Comparison of ENCODE assay signal across 12 mouse cellular contexts in genomic region chr8:120616663-120617626, GRCm38 (mm10). TPM values are rescaled to one million over a fixed set of nuclear protein-coding genes. Genes with fewer than 3 reads are reported as not detected.
A peak's percentile ranks its signal among the peaks of the same experiment; 100 is the strongest.
DNase-seq lines count a peak whose midpoint lies in the region; ATAC-seq lines count a peak whose summit lies in the region.
"Had no signal": no experiment of that assay in that cellular context is flagged by ENCODE, and none has a peak within 500 bp of the region (broad histone marks: within the 10 kb centered on the region; RNA-seq: fewer than 3 reads in every experiment).

No protein-coding gene starts in this region.

- 0 out of 2 replicates have a peak, but pooled peaks cover 3% of the 10 kb centered on the region for H3K27me3 ChIP-seq in heart, embryonic 13.5 days (replicated peaks)
- H3K27me3 ChIP-seq in hindbrain, embryonic 13.5 days, result no peaks in the 10 kb centered on the region
- H3K27me3 ChIP-seq in neural tube, embryonic 12.5 days (replicated peaks), result no peaks in the 10 kb centered on the region

- no peaks in the 10 kb centered on the region for H3K9me3 ChIP-seq in heart, embryonic 13.5 days
- no peaks in the 10 kb centered on the region for H3K9me3 ChIP-seq in hindbrain, embryonic 13.5 days
- H3K9me3 ChIP-seq in neural tube, embryonic 12.5 days, result no peaks in the 10 kb centered on the region

- ATAC-seq in heart, embryonic 13.5 days (ENCODE audit: extremely low read depth, insufficient number of reproducible peaks, low FRiP score, low TSS enrichment), result no peak
- ATAC-seq in hindbrain, embryonic 13.5 days (ENCODE audit: low FRiP score), result peak; percentile 73
- peak; percentile 70 for ATAC-seq in neural tube, embryonic 12.5 days (ENCODE audit: low FRiP score, low read depth)
- ATAC-seq: CD4-positive, CD25-positive, alpha-beta regulatory T cell, adult 4 months had no signal

- no peak for DNase-seq in heart, postnatal 36 days
- DNase-seq in embryo, embryonic 11 days, result peak; percentile 62
- DNase-seq in c-Kit-positive CD71-positive TER-119-positive erythroid progenitor cells, embryonic 14.5 days (ENCODE audit: low spot score), result no peak
- DNase-seq in cerebellum, adult 9-10 months, result no peak
- DNase-seq in cerebellum, adult 11 months, result no peak
- DNase-seq: kidney, postnatal 36 days had no signal

- no peak overlapping the region for H3K4me2 ChIP-seq in heart, embryonic 13.5 days
- H3K4me2 ChIP-seq in hindbrain, embryonic 13.5 days, result no peak overlapping the region
- H3K4me2 ChIP-seq in neural tube, embryonic 12.5 days (replicated peaks), result no peak overlapping the region

- peaks cover 31% of the 10 kb centered on the region for H3K4me1 ChIP-seq in heart, embryonic 13.5 days
- peaks cover 41% of the 10 kb centered on the region for H3K4me1 ChIP-seq in hindbrain, embryonic 13.5 days (replicated peaks)
- H3K4me1 ChIP-seq in neural tube, embryonic 12.5 days, result peaks cover 27% of the 10 kb centered on the region

- H3K9ac ChIP-seq in heart, embryonic 13.5 days, result peak overlapping the region; percentile 50
- peak overlapping the region; percentile 53; the same call in 1 of the 2 replicates for H3K9ac ChIP-seq in hindbrain, embryonic 13.5 days
- H3K9ac ChIP-seq in neural tube, embryonic 12.5 days, result 0 out of 2 replicates have a peak overlapping the region, but pooled peaks have one; percentile 33

- intact Hi-C loops in heart, postnatal 36 days (cut with DNase I), result no loop called here

- no peak overlapping the region for H3K4me3 ChIP-seq in heart, embryonic 13.5 days
- H3K4me3 ChIP-seq in hindbrain, embryonic 13.5 days, result no peak overlapping the region
- no peak overlapping the region for H3K4me3 ChIP-seq in neural tube, embryonic 12.5 days

- H3K36me3 ChIP-seq in heart, embryonic 13.5 days, result no peaks in the 10 kb centered on the region
- no peaks in the 10 kb centered on the region for H3K36me3 ChIP-seq in hindbrain, embryonic 13.5 days
- H3K36me3 ChIP-seq in neural tube, embryonic 12.5 days, result no peaks in the 10 kb centered on the region

- 40% methylated on average over 7 of the region's 8 CpGs for WGBS in heart, embryonic 13.5 days
- 22% methylated on average over 7 of the region's 8 CpGs for WGBS in hindbrain, embryonic 13.5 days
- WGBS in neural tube, embryonic 12.5 days, result 28% methylated on average over 7 of the region's 8 CpGs

- H3K27ac ChIP-seq in heart, embryonic 13.5 days (replicated peaks), result no peak overlapping the region; the same call in 1 of the 2 replicates
- H3K27ac ChIP-seq in hindbrain, embryonic 13.5 days, result peak overlapping the region; percentile 76
- H3K27ac ChIP-seq in neural tube, embryonic 12.5 days, result peak overlapping the region; percentile 38; the same call in 1 of the 2 replicates
- H3K27ac ChIP-seq: macrophage had no signal

RNA-seq across cellular contexts. Expression of gene Gins2, which starts 27.8 kb away (rescaled TPM):
- 79.8 and 80.4 TPM in 2 replicates for polyA plus RNA-seq in heart, embryonic 13.5 days (2015; fragmentation: Nextera tagmentation; extraction: Ambion mirVana)
- total RNA-seq in heart, postnatal 36 days (2021), result 1 to 10 TPM in 1 of 2 experiments, under 1 TPM in 1; 0.86 to 1.7 TPM
- 23.1 and 24.5 TPM in 2 replicates for polyA plus RNA-seq in hindbrain, embryonic 13.5 days (2015; fragmentation: Nextera tagmentation; extraction: Ambion mirVana)
- 53.4 and 54.7 TPM in 2 replicates for polyA plus RNA-seq in neural tube, embryonic 12.5 days (2016; fragmentation: Nextera tagmentation; extraction: Ambion mirVana)

RNA-seq across cellular contexts. Expression of gene 1190005I06Rik, which starts 30.5 kb away (rescaled TPM):
- 3.3 and 3.6 TPM in 2 replicates for polyA plus RNA-seq in heart, embryonic 13.5 days (2015; fragmentation: Nextera tagmentation; extraction: Ambion mirVana)
- 1 to 10 TPM; 3.1 to 3.4 TPM for total RNA-seq in heart, postnatal 36 days (2021)
- polyA plus RNA-seq in hindbrain, embryonic 13.5 days (2015; fragmentation: Nextera tagmentation; extraction: Ambion mirVana), result 8.9 and 11.0 TPM in 2 replicates
- polyA plus RNA-seq in neural tube, embryonic 12.5 days (2016; fragmentation: Nextera tagmentation; extraction: Ambion mirVana), result 4.0 and 6.3 TPM in 2 replicates

RNA-seq across cellular contexts. Expression of gene Gm27021, which starts 50.9 kb away (rescaled TPM):
- 2.0 and 2.3 TPM in 2 replicates for polyA plus RNA-seq in heart, embryonic 13.5 days (2015; fragmentation: Nextera tagmentation; extraction: Ambion mirVana)
- 1 to 10 TPM in 1 of 2 experiments, not detected in 1; 1.1 TPM for total RNA-seq in heart, postnatal 36 days (2021)
- polyA plus RNA-seq in hindbrain, embryonic 13.5 days (2015; fragmentation: Nextera tagmentation; extraction: Ambion mirVana), result 5.2 and 6.0 TPM in 2 replicates
- polyA plus RNA-seq in neural tube, embryonic 12.5 days (2016; fragmentation: Nextera tagmentation; extraction: Ambion mirVana), result 2.4 and 6.3 TPM in 2 replicates
- total RNA-seq: heart, adult 18-20 months had no signal
- polyA plus RNA-seq: CD4-positive, CD25-positive, alpha-beta regulatory T cell, adult 4 months; macrophage had no signal

RNA-seq across cellular contexts. Expression of gene Cox4i1, which starts 51.1 kb away (rescaled TPM):
- 1,738 and 2,034 TPM in 2 replicates for polyA plus RNA-seq in heart, embryonic 13.5 days (2015; fragmentation: Nextera tagmentation; extraction: Ambion mirVana)
- 1,000 to 10,000 TPM; 4,631 to 4,708 TPM for total RNA-seq in heart, postnatal 36 days (2021)
- polyA plus RNA-seq in hindbrain, embryonic 13.5 days (2015; fragmentation: Nextera tagmentation; extraction: Ambion mirVana), result 1,116 and 1,159 TPM in 2 replicates
- polyA plus RNA-seq in neural tube, embryonic 12.5 days (2016; fragmentation: Nextera tagmentation; extraction: Ambion mirVana), result 950 and 1,041 TPM in 2 replicates

RNA-seq across cellular contexts. Expression of gene Emc8, which starts 51.4 kb away (rescaled TPM):
- polyA plus RNA-seq in heart, embryonic 13.5 days (2015; fragmentation: Nextera tagmentation; extraction: Ambion mirVana), result 164 and 174 TPM in 2 replicates
- 10 to 100 TPM; 40.2 to 46.2 TPM for total RNA-seq in heart, postnatal 36 days (2021)
- polyA plus RNA-seq in hindbrain, embryonic 13.5 days (2015; fragmentation: Nextera tagmentation; extraction: Ambion mirVana), result 135 and 150 TPM in 2 replicates
- 204 and 214 TPM in 2 replicates for polyA plus RNA-seq in neural tube, embryonic 12.5 days (2016; fragmentation: Nextera tagmentation; extraction: Ambion mirVana)
